Mouse (Mus musculus) kidney, adult 11 months (tissue): ENCODE results near the gene Zfp672.
A peak's percentile ranks its signal among the peaks of the same experiment; 100 is the strongest.
"Not testable (repeated sequence)": the region's sequence is repeated elsewhere in the genome, so short reads cannot be mapped to it uniquely, and the experiment has no call there.

Source experiments
- DNase-seq: peaks from one replicate; pipeline ENCODE4 v3.0.0; 2022

The Zfp672 gene

GRCm38 (mm10) chr11:58324614-58325229 is 5.4 kb downstream of the Zfp672 start:
- DNase-seq = no peak

- no peak for DNase-seq
Observed at GRCm38 (mm10) chr11:58323570-58324340, 6.4 kb downstream of the Zfp672 start.

DNA sequence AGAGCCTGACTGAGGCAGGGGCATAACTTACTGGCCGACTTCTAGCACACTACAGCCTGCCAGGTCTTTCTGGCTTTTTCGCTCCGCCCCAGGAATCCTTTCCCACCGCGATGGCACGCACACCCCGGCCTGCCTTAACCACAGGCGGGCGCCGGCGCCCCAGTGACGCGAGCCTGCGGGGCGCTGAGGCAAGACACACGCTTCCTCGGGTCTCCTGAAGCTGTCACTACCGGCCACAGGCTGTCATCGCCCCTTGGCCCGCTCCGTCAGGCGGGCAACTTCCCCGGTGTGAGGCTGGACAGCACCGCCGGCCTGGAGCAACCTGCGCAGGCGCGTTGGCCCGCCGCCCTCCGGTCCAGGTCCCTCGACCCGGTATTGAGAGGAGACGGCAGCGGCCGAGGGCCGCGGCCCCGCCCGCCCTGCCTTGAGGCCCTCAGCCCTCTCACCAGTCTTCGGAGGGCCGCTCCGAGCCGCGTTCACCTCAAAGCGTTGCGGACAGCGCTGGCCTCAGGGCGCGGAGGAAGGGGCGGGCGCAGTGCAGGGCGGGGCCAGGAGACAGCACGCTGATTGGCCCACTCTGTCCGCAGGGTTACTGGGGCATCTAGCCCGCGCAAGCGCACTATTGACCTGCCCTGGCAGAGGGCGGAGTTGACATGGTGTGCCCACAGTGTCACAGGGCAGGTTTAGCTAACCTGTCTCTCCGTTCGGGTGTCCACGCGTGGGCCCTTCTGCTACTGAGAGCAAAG is 7.1 kb downstream of the Zfp672 start:
- DNase-seq = peak; percentile 98

DNA sequence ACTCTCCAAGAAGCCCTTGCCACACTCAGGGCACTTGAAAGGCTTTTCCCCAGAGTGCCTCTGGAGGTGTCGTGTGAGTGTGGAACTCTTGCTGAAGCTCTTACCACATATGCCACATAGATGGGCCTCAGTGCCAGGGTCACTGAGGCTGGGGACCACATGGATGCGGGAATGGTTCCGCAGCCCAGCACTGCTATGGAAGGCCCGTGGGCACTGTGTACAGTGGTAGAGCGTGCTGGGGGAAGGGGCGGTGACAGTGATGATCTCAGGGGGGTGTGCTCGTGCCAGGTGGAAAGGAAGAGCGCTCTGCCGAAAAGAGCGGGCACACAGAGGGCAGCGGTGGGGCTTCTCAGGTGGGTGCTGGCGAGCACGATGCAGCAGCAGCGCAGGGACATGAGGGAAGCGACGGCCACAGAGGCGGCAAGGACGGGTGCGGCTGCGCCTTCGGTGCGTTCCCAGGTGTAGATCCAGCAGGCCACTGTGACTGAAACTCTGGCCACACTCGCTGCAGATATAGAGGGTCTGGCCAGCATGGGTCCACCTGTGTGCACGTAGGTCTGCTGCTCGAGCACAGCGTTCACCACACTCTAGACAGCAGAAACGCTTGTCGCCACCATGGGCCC is 13.3 kb downstream of the Zfp672 start:
- no peak for DNase-seq

DNA sequence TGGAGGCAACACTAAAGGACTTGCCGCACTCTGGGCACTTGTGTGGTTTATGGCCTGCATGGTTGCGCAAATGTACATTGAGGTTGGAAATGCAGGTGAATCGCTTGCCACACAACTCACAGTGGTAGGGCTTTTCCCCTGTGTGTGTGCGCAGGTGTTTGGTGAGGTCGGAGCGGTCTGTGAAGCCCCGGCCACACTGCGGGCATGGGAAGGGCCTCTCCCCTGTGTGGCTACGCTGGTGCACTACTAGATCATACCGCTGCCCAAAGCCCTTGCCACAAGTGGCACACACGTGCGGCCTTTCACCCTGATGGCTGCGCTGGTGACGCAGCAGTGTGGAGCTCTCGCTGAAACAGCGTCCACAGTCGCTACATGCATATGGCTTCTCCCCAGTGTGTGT is 13.8 kb downstream of the Zfp672 start:
- DNase-seq = no peak

DNA sequence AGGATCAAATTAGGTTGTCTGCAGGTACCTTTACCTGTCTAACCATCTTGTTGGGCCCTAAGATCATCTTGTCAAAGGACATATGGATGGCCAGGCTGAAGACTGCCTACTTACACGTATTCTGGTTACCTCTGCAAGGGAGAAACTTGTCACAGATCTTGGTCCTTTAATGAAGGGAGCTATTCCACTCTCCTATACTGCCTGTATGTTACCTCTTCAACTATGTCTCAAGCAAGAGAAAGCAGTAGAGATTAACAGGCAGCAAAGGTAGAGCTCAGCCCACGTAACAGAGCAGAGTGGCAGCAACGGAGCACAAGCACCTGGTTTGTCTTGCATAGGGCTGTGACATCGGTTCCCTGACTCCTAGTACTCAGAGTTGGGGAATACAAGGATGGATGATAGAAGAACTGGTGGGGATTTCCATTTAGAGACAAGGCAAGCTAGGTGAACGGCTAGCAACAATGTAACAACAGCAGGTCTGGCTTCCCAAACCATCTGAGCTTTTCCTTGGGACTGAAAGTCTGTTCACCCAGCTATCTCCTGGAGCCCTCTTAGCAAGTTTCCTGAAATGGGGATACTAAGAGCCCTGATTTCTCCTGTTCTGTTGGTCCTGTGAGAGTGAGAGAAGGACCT is 14.5 kb downstream of the Zfp672 start:
- no peak for DNase-seq

GRCm38 (mm10) chr11:58314069-58314468 is 16.1 kb downstream of the Zfp672 start:
- DNase-seq = no peak

DNA sequence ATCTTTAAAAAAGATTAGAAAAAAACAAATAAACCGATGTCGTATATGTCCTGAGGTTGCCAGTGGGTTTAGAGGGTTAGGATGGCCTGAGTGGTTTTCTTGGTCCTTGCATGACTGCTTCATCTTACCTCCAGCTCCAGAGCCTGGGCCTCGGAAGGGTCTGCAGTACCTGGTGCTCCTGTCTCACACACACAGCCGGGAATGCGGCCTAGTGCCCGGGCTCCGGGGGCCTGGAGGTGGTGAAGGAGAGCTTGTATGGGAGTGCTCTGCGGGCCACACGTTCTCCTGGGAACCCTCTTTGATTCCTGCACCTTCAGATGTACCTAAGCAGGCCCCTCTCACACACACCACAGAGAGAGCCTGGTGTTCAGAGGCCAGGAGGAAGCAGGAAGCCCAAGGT is 21.5 kb downstream of the Zfp672 start:
- DNase-seq = no peak

DNA sequence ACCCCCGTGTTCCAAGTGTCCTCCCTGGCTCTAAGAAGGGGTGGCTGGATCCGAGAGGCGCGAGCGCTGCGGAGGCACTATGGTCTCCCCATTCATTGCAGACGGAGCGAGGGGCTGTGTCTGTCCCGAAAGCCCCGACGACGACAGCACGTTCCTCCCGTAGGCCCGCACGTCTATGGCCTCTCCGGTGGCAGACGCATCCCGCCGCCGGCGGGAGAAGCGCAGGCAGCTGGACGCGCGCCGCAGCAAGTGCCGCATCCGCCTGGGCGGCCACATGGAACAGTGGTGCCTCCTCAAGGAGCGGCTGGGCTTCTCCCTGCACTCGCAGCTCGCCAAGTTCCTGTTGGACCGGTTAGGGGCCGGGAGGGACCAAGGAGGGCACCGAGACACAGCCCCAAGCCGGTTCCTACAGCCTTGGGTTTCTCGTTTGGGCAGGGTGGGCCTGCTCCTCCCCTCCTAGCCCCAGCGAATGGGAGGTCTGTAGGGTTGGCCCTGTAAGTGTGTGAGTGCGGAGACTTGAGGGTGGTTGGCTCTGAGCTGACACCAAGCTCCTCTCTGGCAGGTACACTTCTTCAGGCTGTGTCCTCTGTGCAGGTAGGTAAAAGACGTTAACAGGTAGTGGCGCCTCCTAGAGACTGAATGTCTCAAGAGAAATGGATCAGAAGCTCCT is 22.6 kb downstream of the Zfp672 start:
- DNase-seq = peak; percentile 75

- peak; percentile 94 for DNase-seq
Observed at GRCm38 (mm10) chr11:58306860-58307308, 23.3 kb downstream of the Zfp672 start, which contains the start of gene Zfp692. Gene Zfp692, plus strand, starts transcription at chr11:58307069.

GRCm38 (mm10) chr11:58305299-58305698 is 24.8 kb downstream of the Zfp672 start:
- DNase-seq = not testable (repeated sequence)

GRCm38 (mm10) chr11:58303594-58303993 is 26.5 kb downstream of the Zfp672 start:
- DNase-seq = no peak

DNA sequence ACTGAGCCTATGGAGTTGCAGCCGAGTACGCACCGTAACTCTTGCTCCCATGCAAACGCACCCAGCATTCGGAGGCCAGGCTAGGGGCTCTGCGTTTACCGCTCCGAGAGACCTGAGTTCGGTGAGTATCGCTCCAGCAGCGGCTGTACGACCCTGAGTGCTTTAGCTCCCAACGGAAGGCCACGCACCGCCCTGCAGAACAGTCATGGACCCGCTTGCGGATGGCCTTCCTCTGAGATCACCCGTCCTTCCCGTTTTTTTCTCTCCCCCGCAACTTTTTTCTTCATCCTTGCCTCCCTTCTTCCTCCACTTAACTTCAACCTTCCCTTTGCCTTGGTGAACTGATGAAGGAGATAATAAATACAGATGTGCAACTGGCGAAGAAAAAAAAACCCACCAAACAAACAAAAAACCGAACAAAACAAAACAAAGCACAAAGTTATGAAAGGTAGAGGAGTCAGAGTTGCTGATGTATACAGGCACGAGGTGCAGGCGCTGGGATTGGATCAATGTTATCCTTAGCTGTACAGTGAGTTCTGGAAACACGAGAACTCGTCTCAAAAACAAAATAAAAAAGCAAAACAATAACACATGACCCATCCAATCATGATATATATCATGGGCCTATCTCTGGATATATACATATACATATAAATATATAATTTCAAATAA is 27.2 kb downstream of the Zfp672 start:
- no peak for DNase-seq

DNA sequence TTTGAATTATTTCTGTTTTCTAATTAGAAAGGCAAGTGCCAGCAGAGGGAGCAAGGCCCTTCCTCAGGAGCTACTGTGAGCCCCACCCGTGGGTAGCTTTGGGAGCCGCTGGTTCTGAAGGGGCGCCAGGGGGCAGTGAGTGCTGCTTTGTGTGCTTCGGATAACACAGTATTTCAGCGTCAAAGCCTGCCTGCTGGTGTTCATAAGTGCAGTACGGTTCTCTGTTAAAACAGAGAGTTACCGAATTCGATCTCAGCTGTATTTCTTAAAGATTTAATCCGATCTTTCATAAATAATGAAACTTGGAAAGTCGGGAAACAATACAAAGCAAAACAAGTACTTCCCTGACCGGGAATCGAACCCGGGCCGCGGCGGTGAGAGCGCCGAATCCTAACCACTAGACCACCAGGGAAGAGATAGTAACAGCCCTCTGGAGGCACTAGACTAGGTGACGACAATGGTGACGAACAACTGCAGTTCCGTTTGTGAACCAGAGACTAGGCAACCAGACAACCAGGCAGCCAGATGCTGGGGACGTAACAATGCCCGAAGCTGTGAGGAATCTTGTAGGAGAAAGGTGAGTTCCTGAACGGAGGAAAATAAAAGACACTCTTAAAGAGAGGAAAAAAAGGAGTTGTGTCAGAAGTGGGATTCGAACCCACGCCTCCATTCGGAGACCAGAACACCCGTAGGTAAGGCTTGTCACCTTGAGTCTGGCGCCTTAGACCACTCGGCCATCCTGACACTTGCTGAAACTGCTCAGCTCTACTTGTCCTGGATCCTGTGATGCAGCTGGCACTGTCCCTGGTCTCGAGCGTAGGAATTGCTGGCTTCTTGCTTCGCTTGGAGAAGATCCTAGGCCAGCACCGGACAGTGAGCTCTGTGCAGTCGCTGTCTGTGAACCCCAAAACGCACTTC is 28.0 kb downstream of the Zfp672 start:
- peak; percentile 97 for DNase-seq

GRCm38 (mm10) chr11:58301057-58301456 is 29.1 kb downstream of the Zfp672 start:
- DNase-seq = peak; percentile 65

GRCm38 (mm10) chr11:58297396-58297795 is 32.7 kb downstream of the Zfp672 start:
- DNase-seq = no peak

DNA sequence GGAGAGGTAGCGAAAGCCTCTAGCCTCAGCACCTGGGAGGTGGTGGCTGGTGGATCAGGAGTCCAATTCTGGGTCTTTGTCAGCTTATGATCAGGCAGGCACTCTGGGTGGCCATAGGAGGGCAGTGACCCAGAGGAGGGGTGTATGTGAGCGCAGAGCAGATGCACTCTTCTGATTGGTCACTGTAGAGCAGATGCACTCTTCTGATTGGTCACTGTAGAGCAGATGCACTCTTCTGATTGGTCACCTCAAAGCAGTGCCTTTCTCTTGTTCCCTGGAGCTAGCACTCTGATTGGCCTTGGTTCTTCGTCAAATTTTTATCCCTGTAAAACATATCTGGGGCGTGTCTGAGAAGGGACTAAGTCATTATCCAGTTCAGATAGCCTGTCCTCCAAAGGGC is 37.3 kb downstream of the Zfp672 start:
- no peak for DNase-seq

DNA sequence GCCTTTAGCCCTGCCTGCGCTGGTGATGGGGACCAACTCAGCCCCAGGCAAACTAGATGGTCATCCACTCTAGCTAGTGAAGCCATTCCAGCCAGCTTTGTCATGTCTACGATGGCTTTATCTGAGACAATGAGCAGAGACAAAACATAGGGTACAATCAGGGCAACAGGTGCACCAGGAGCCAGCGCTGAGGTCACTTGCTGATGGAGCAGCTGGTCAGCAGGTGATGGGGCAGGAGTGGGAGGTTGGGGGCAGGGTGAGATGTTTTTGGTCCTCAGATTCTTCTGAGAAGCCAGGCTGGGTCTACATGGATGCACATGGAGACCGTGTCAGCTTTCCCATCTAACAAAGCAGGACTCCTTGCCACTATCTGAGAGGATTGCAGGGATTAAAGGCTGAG is 39.3 kb downstream of the Zfp672 start:
- DNase-seq = no peak

GRCm38 (mm10) chr11:58289992-58290682 is 40.0 kb downstream of the Zfp672 start:
- no peak for DNase-seq

DNA sequence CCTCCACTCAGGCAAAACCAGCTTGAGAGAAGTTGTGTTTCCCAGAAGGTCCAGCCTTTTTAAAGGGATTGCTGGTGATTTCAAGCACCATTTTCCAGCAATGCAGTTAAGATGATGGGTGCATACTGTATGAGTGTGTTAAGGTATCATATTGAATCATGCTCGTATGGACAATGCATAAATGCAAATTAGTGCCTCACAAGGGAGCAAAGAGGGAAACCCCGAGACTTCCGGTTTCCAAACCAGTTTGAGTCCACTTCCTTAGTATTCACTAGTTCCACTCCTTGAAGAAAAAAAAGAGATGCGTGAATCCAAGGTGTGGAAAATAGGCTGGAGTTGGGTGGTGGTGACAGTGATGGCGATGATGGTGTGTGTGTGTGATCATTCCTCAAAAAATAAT is 47.6 kb downstream of the Zfp672 start:
- DNase-seq = no peak
